ENCODE assay signal across 10 mouse cellular contexts in genomic region chr13:98002121-98002520, GRCm38 (mm10).
A peak's percentile ranks its signal among the peaks of the same experiment; 100 is the strongest.
DNase-seq lines count a peak whose midpoint lies in the region; ATAC-seq lines count a peak whose summit lies in the region.
"Had no signal": no experiment of that assay in that cellular context is flagged by ENCODE, and none has a peak within 500 bp of the region (broad histone marks: within the 10 kb centered on the region; RNA-seq: fewer than 3 reads in every experiment).

No protein-coding gene starts in this region.

- H3K4me1 ChIP-seq in embryonic facial prominence, embryonic 14.5 days (ENCODE audit: control insufficient read depth, insufficient read depth, low read length), result 0 out of 2 replicates have a peak, but pooled peaks cover 2% of the 10 kb centered on the region
- H3K4me1 ChIP-seq in kidney, embryonic 16.5 days (ENCODE audit: insufficient read depth, low read length), result peaks cover 26% of the 10 kb centered on the region
- peaks cover 4% of the 10 kb centered on the region; the same call in 1 of the 2 replicates for H3K4me1 ChIP-seq in midbrain, embryonic 16.5 days (ENCODE audit: control insufficient read depth, insufficient read depth, low read length)

- no peaks in the 10 kb centered on the region for H3K36me3 ChIP-seq in embryonic facial prominence, embryonic 14.5 days (ENCODE audit: control insufficient read depth, insufficient read depth, low read length)
- no peaks in the 10 kb centered on the region for H3K36me3 ChIP-seq in kidney, embryonic 16.5 days (ENCODE audit: insufficient read depth, low read length)
- no peaks in the 10 kb centered on the region for H3K36me3 ChIP-seq in midbrain, embryonic 16.5 days (ENCODE audit: control insufficient read depth, insufficient read depth, low read length)
- H3K36me3 ChIP-seq: midbrain, embryonic 10.5 days had no signal

- no peak for ATAC-seq in embryonic facial prominence, embryonic 14.5 days (ENCODE audit: low read depth)
- peak; percentile 31; the same call in 1 of the 2 replicates for ATAC-seq in kidney, embryonic 16.5 days (ENCODE audit: low FRiP score, low TSS enrichment)
- no peak for ATAC-seq in midbrain, embryonic 16.5 days

- no peak overlapping the region for H3K4me3 ChIP-seq in embryonic facial prominence, embryonic 14.5 days (ENCODE audit: low read depth, low read length)
- no peak overlapping the region for H3K4me3 ChIP-seq in kidney, embryonic 16.5 days (ENCODE audit: low read length)
- no peak overlapping the region for H3K4me3 ChIP-seq in midbrain, embryonic 16.5 days (ENCODE audit: low read depth, low read length)
- H3K4me3 ChIP-seq: midbrain, embryonic 10.5 days had no signal

- no peak overlapping the region for H3K4me2 ChIP-seq in embryonic facial prominence, embryonic 14.5 days (ENCODE audit: low read depth, low read length)
- H3K4me2 ChIP-seq in kidney, embryonic 16.5 days (replicated peaks; ENCODE audit: low read depth, low read length), result no peak overlapping the region
- H3K4me2 ChIP-seq in midbrain, embryonic 16.5 days (ENCODE audit: low read length), result no peak overlapping the region

- 33% methylated on average over 2 of the region's 2 CpGs for WGBS in embryonic facial prominence, embryonic 14.5 days
- 3% methylated on average over 2 of the region's 2 CpGs for WGBS in kidney, embryonic 16.5 days
- 79% methylated on average over 2 of the region's 2 CpGs for WGBS in midbrain, embryonic 16.5 days

- no peak overlapping the region for H3K27ac ChIP-seq in embryonic facial prominence, embryonic 14.5 days (replicated peaks; ENCODE audit: low read depth, low read length)
- peak overlapping the region; percentile 59; the same call in 1 of the 2 replicates for H3K27ac ChIP-seq in kidney, embryonic 16.5 days (ENCODE audit: low read length)
- no peak overlapping the region for H3K27ac ChIP-seq in midbrain, embryonic 16.5 days (ENCODE audit: low read length)
- H3K27ac ChIP-seq: midbrain, embryonic 10.5 days had no signal

- no peaks in the 10 kb centered on the region for H3K27me3 ChIP-seq in embryonic facial prominence, embryonic 14.5 days (replicated peaks; ENCODE audit: control insufficient read depth, insufficient read depth, low read length)
- H3K27me3 ChIP-seq in kidney, embryonic 16.5 days (ENCODE audit: insufficient read depth, low read length), result no peaks in the 10 kb centered on the region
- no peaks in the 10 kb centered on the region for H3K27me3 ChIP-seq in midbrain, embryonic 16.5 days (ENCODE audit: control insufficient read depth, insufficient read depth, low read depth, low read length)

- H3K9ac ChIP-seq in embryonic facial prominence, embryonic 14.5 days (ENCODE audit: low read depth, low read length), result no peak overlapping the region
- peak overlapping the region; percentile 28; the same call in 1 of the 2 replicates for H3K9ac ChIP-seq in kidney, embryonic 16.5 days (replicated peaks; ENCODE audit: low read length)
- H3K9ac ChIP-seq in midbrain, embryonic 16.5 days (ENCODE audit: low read depth, low read length), result no peak overlapping the region

- H3K9me3 ChIP-seq in embryonic facial prominence, embryonic 14.5 days (ENCODE audit: control insufficient read depth, low read length), result no peaks in the 10 kb centered on the region
- H3K9me3 ChIP-seq in kidney, embryonic 16.5 days (ENCODE audit: low read length), result no peaks in the 10 kb centered on the region
- no peaks in the 10 kb centered on the region for H3K9me3 ChIP-seq in midbrain, embryonic 16.5 days (replicated peaks; ENCODE audit: control insufficient read depth, low read length, poor library complexity, severe bottlenecking)
- H3K9me3 ChIP-seq: midbrain, embryonic 10.5 days had no signal

- peak; percentile 32 for DNase-seq in adrenal gland, postnatal 14 days
- no peak for DNase-seq in adrenal gland, adult 2 months
- DNase-seq in embryonic facial prominence, embryonic 14.5 days (ENCODE audit: low spot score), result peak; percentile 42
- peak; percentile 60 to 84 for DNase-seq in lung, postnatal 4 days
- no peak for DNase-seq in layer of hippocampus, adult 9-10 months (ENCODE audit: low spot score)
- no peak for DNase-seq in neural tube, embryonic 10.5 days (ENCODE audit: extremely low spot score, low spot score)
- DNase-seq: cerebellum, postnatal 10 days had no signal

Comparison
In these comparisons a context has a peak if more than half of its experiments do, and no peak if none do; other contexts are left out.
1. DNase-seq: peak in adrenal gland, postnatal 14 days (single experiment), embryonic facial prominence, embryonic 14.5 days (single experiment) and lung, postnatal 4 days (2 of 2); none in adrenal gland, adult 2 months (single experiment), layer of hippocampus, adult 9-10 months (single experiment) and neural tube, embryonic 10.5 days (single experiment).